Mouse (Mus musculus) left cerebral cortex, adult 8-10 months (tissue): ENCODE measurements around the gene Smad3. TPM values are rescaled to one million over a fixed set of nuclear protein-coding genes. Genes with fewer than 3 reads are reported as not detected.

Source experiments
- DNase-seq, 2 experiments: peaks; one replicate each; pipeline ENCODE4 v3.0.0; 2022; ENCODE audit warnings: low spot score in 2 of 2
- total RNA-seq, 4 experiments: library from RNA; stranded (reverse); gene quantifications; 2 replicates each; pipeline ENCODE4 v1.2.4; 2022

Gene Smad3
- total RNA-seq, 4 experiments from 2014 or later: 52.3 to 57.3 (median 56.8) TPM

- DNase-seq: no peak
Measured at GRCm38 (mm10) chr9:63722350-63722749, 35.4 kb downstream of the Smad3 start.

DNA sequence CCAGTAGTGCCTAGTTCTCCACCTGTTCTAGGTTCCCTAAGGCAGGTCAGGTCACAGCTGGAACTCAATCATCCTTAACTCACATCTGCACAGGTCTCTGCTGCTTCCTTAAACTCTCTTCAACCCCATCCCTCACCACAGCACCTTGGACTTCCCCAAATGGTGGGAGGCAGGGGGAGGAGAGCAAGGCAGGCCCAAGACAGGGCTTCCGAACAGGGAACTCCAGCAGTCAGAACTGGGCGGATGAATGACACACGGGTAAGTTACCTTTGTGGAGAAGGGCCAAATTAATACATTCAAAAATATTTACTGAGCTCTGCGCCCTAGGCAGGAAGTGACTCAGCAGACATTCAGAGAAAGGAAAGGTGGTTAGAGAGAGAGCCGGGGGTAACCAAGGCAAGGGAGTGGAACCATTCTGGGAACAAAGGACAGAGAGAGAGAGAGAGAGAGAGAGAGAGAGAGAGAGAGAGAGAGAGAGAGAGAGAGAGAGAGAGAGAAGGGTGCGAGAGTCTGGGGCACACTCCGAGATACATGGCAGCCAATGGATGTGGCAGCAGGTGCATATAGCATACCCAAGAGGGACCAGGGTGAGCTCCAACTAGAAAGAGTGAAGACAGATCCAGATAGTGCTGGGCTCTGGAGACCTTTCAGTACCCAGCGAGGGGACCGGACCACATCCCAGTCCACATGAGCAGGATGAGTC is 36.1 kb downstream of the Smad3 start:
- DNase-seq: no peak

GRCm38 (mm10) chr9:63720715-63721114 is 37.1 kb downstream of the Smad3 start:
- DNase-seq: no peak

GRCm38 (mm10) chr9:63719770-63720440 is 37.9 kb downstream of the Smad3 start:
- no peak for DNase-seq

GRCm38 (mm10) chr9:63718735-63719358 is 38.9 kb downstream of the Smad3 start:
- DNase-seq: peak in 1 of 2 experiments; percentile 72

GRCm38 (mm10) chr9:63718170-63718569 is 39.6 kb downstream of the Smad3 start:
- no peak for DNase-seq

- DNase-seq: no peak
Measured at GRCm38 (mm10) chr9:63717474-63718005, 40.3 kb downstream of the Smad3 start.

- no peak for DNase-seq
Measured at GRCm38 (mm10) chr9:63716150-63717138, 41.4 kb downstream of the Smad3 start.

DNA sequence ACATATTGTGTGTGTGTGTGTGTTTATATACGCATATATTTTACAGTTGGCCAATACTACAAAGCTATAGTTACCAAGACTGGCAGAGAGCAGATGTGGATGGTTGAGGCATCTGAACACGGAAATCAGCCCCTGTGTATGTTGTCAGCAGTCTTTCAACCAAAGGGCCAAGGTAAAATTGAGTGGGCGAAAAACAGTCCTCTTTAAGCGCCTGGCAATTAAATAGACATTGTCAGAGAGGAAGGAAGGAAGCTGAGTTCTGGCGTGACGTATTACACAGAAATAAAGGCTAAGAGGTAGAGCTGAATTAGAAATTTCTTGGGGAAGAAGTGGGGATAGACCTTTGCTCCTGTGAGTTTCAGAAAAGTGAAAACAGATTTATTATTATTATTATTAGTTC is 43.2 kb downstream of the Smad3 start:
- DNase-seq: no peak

DNA sequence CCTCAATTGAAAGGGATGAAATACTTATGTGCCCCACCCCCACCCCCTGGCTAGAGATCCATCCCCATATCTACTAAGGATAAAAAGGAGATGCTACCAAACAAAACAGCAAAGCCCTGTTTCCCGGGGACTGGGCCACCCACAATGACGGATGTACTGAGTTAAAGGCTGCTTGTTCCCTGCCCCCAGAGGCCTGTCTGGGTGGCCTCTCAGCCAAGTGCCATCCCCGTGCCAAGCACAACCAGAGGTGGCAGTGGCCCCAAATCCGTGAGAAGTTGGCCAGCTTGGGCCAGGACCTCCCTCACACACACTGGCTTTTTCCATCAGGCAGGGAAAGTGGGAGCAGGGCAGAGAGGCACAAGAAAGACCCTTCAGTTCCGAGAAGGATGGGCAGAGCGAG is 45.0 kb downstream of the Smad3 start:
- no peak for DNase-seq

DNA sequence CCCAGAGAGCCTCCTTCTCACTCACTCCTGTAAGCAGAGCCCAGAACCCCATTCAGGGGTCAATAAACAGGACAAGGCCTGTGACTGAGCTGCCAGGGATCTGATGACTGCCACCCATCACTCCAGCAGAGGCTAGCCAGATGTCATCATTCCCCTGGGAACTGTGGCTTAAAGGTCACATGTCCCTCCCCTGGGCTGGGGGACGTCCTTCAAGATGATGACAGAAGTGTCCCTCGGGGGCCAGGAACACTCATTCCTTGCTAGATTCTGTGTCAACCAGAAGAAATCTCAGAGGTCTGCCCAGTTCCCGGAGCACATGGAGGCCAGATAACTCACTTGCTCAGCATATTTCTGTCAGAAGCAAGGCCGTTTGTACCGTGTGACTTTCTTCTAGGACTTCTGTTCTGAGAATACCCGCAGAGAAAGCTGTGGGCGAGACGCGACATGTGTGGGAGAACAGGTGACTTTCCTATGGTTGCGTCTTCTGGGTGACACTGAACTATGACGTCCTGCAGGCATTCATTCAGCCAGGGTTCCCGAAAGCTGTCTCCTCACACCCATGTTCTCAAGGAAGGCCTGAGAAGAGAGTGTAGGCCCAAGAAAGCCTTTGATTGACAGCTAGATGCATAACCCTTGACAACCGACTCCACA is 46.1 kb downstream of the Smad3 start:
- DNase-seq: no peak

DNA sequence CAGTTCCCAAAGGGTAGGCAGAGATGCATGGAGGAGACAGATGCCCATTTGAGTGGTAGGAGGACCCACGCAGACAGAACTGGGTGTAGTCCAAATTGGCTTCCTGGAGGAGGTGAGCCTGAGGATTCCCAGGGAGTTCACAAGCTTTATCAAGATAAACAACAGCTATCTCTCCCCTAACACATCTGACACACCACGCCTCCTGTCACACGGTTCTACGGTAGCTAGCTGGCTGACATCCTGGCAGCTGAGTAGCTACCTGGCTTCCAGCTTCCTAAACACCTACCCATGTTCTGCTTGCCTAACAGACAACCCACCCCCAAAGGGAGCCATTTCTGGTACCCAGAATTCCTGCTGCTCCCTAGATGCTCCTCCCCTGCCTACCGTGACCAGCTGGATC is 47.9 kb downstream of the Smad3 start:
- DNase-seq: no peak

DNA sequence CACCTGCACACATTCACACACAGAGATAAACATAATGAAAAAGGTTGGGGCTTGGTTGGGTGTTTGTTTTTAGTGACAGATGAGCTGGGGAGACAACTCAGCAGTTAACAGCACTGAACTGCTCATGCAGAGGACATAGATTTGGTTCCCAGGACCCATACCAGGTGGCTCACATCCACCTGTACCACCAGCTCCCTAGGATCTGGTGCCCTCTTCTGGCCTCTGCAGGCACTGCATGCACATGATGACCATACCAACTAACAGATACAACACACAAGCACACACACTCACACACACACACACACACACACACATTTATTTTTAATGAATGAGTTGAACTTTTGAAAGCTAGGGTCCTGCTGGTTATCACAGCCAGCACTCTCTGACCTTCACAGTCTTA is 48.5 kb downstream of the Smad3 start:
- DNase-seq: no peak

- DNase-seq: no peak
Measured at GRCm38 (mm10) chr9:63707816-63708588, 49.8 kb downstream of the Smad3 start.

GRCm38 (mm10) chr9:63706152-63706733 is 51.6 kb downstream of the Smad3 start:
- no peak for DNase-seq

DNA sequence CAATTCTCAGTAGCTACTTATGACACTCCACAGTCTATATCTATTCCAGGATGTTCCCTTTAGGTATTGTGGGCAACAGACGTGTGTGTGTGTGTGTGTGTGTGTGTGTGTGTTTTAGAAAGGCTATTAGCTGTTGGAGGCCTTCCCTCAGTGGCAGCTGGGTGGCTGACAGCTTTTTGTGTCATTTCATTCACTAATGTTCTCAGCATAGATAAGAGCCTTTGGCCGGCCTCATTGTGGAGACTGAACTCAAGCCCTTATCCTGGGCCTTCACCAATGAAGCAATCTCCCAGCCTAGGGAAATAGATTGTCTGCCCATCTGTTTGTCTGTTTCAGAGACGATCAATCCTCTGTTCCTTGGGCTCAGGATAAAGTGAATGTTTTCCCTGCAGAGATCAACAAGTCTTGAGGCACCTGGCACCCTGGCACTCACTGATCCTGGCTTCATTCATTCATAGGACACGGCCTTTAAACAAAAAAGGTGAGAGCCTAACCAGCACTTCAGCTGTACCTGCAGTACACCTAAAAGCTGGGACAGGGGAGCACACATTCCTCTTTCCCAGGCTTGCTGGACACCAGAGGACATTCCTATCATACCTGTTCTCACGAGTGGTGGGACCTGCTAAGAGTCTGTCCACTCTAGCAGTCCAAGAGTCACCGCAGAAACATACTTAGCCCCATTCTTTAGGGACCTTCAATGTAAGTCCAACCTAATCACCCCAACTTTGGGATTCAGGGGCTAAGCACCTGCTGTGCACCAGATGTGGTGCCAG is 52.6 kb downstream of the Smad3 start:
- no peak for DNase-seq

DNA sequence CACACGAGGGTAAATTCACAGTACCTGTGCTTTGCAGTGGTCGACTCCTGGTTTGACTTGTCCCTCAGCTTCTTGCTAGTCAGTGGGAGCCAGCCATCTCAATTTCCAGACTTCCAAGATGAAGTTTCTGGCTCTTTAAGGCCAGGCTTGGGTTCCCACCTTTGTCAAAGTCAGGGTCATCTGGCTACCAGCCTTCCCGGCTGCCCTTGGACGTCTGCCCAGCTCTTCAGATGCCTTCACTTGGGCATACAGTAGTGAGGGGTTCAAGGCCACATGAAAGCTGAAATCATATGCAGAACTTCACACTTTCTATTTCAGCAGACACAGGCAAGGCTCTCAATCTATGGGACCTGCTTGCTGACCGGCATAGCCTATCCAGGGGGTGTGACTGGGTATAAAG is 53.7 kb downstream of the Smad3 start:
- DNase-seq: no peak

DNA sequence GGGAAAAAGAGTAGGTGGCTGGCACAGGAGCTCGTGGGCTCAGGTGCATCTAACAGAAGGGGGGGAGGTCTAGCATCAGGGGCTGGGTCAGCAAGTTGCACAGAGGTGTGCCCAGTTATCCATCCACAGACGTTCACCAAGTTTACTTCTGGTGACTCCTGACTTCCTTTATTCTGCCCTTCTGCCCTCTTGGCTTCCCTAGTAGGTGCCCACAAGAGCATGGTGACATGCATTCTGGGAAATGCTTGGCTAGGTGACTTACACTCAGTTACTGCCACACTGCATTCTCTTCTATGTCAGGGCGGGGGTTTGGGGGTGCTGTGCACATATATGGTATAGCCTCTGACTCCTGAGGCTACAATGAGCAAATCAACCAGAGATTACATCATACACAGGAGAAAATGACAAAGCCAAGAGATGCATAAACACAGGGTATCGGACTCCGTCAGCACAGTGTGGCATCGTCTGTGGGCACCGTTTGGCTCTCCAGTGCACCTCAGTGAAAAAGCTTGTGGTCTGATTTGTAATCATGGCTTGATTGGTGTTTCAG is 54.5 kb downstream of the Smad3 start:
- no peak for DNase-seq
